Mouse (Mus musculus) right cerebral cortex, adult 2 months (tissue): ENCODE measurements around the gene Thtpa.

Experiments used
- DNase-seq, 2 experiments: peaks; one replicate each; pipeline ENCODE4 v3.0.0; 2021 to 2022; ENCODE audit warnings: low spot score in 2 of 2

Thtpa gene

DNA sequence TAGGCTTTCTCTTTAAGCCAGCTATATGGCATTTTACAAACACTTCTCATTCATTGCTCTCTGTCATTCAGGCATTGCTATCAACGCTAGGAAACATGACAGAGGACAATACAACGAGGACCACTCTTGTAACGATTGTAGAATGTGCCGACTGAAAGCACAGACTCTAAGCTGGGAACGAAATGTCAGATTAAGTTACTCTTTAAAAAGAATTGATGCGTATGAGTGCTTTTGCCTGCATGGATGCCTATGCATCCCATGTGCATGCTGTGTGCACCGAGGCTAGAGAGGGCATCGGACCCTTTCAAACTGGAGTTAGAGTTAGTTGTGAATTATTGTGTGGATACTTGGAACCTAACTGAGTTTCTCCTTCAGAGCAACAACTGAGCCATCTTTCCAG lies 41.1 kb downstream of the Thtpa start:
- DNase-seq, result no peak

DNA sequence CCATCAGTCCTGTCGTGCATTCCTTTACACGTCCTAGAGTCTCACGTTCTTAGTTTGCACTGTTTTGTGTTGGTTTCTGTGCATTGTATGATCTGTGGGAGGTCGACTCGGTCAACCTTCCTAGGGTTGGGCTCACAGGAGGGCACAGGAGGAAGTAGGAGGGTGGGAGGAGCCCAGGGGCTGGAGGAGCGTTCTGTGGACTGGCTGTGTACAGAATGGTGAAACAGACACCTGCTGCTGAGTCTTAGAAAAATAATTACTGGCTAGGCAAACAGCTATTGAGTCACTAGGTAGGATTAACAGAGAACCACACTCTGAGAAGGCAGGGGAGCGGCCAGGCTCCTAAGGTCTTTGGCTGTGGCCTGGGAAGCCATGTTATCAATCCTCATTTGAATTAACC lies 44.7 kb downstream of the Thtpa start:
- DNase-seq, result no peak

DNA sequence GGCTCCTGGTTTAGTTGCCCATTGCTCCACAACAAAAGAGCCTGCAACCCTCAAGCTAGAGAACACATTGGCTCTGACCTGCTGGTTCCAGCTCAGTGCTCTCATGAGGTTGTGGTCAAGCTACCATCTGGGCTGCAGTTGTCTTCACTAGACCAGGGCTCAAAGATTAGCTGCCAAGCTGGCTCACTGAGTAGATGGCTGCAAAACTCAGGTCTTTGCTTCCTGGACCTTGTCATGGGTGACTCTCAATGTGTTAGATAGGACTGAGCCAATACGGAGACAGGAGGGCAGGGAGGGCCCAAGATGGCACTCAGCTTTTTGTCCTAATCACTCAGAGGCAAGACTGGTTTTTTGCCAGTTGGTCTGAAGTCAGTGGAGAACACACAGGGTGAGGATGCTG lies 51.7 kb downstream of the Thtpa start:
- no peak for DNase-seq

DNA sequence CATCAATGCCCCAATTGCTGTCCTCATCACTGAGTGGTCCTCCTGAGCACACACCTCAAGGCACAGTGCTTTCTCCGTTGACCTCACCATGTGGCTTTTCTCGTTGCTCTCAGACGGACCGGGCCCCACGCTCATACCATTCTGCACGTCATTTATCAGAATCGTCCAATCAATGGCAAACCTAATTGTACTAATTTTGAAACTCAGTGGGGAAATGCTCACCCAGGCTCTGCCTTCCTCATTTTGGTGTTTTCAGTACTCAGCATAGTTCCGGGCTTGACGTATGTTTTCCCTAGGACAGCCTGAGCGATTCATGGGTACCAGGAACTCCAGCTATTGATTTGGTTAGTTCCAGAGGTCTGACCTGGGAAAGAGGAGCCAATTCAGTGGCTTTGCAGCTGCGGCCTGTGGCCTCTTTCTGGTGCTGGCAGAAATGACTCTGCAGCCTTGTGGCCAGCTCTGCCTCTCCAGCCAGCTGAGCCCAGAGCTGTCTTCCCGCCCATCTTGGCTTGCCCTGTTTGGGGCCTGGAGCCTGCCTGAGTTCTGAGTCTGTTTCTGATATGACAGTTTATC lies 52.3 kb downstream of the Thtpa start:
- no peak for DNase-seq

DNA sequence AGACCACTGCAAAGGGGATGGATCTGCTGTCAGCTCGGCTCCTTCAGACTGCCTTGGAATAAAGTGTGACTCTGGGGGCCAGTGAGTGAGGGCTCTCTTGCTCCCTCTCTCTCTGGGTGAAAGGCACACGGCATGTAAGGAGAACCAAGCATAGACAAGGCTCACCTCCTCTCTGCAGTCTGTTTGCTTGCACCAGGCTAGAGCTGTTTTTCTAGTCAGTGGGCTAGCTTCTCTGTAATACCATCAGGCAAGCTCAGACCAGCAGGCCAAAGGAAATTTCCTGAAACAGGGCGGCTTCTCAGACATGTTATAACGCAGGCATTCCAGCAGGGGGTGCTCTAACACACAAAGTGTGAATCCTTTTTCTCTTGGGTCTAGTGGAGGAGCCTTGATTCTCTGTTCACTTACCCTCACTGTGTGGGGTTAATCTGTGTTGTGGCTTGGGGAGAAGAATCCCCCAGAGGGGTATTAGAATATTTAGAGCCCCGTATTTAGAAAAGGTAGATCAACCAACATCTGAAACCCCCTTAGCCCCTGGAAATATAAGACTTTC lies 53.9 kb downstream of the Thtpa start:
- peak; percentile 64 to 87 for DNase-seq
